Mouse (Mus musculus): ENCODE results near the gene Rpl35. TPM values are rescaled to one million over a fixed set of nuclear protein-coding genes. Genes with fewer than 3 reads are reported as not detected.
A peak's percentile ranks its signal among the peaks of the same experiment; 100 is the strongest.

Gene Rpl35
- polyA plus RNA-seq, 1 experiment from 2014 or later: 935 TPM

- Histone ChIP-seq H3K4me1 (ENCODE audit: insufficient read depth) (no peaks in the 10 kb centered on the region), H3K36me3 (ENCODE audit: insufficient read depth) (no peaks in the 10 kb centered on the region), H3K4me3 (ENCODE audit: low read depth, low read length) (no peak overlapping the region), H3K9me3 (ENCODE audit: low read depth, low read length) (no peaks in the 10 kb centered on the region), H3K27ac (ENCODE audit: low read depth) (no peak overlapping the region), H3K9ac (no peak overlapping the region), H3K27me3 (ENCODE audit: insufficient read depth, low read length) (no peaks in the 10 kb centered on the region), H3K4me2 (no peak overlapping the region)
- WGBS: 29% methylated on average over 2 of the region's 2 CpGs
- ATAC-seq (ENCODE audit: insufficient read depth) (no peak), DNase-seq (no peak)
- no peak for TF ChIP-seq CTCF (IDR thresholded peaks at IDR 0.05; ENCODE audit: low read depth)
Observed at GRCm38 (mm10) chr2:38973223-38973622, 32.2 kb downstream of the Rpl35 start.

- no peak overlapping the region for H3K4me3 ChIP-seq (ENCODE audit: low read depth, low read length)
- no peak overlapping the region for H3K9ac ChIP-seq
- no peaks in the 10 kb centered on the region for H3K9me3 ChIP-seq (ENCODE audit: low read depth, low read length)
- no peaks in the 10 kb centered on the region for H3K36me3 ChIP-seq (ENCODE audit: insufficient read depth)
- DNase-seq: no peak
- no peak for ATAC-seq (ENCODE audit: insufficient read depth)
- H3K4me1 ChIP-seq (ENCODE audit: insufficient read depth): no peaks in the 10 kb centered on the region
- H3K27ac ChIP-seq (ENCODE audit: low read depth): no peak overlapping the region
- no peak overlapping the region for H3K4me2 ChIP-seq
- WGBS: 56% methylated on average over 5 of the region's 5 CpGs
- TF ChIP-seq CTCF (IDR thresholded peaks at IDR 0.05; ENCODE audit: low read depth): no peak
- no peaks in the 10 kb centered on the region for H3K27me3 ChIP-seq (ENCODE audit: insufficient read depth, low read length)
Observed at GRCm38 (mm10) chr2:38970057-38970456, 35.4 kb downstream of the Rpl35 start.

GRCm38 (mm10) chr2:38969650-38970049 lies 35.8 kb downstream of the Rpl35 start:
- DNase-seq (no peak), ATAC-seq (ENCODE audit: insufficient read depth) (no peak)
- H3K4me1 ChIP-seq (ENCODE audit: insufficient read depth): no peaks in the 10 kb centered on the region
- WGBS: 80% methylated on average over 2 of the region's 2 CpGs
- no peak for TF ChIP-seq CTCF (IDR thresholded peaks at IDR 0.05; ENCODE audit: low read depth)
- H3K4me2 ChIP-seq: no peak overlapping the region
- H3K27me3 ChIP-seq (ENCODE audit: insufficient read depth, low read length): no peaks in the 10 kb centered on the region
- H3K36me3 ChIP-seq (ENCODE audit: insufficient read depth): no peaks in the 10 kb centered on the region
- H3K9me3 ChIP-seq (ENCODE audit: low read depth, low read length): no peaks in the 10 kb centered on the region
- no peak overlapping the region for H3K9ac ChIP-seq
- no peak overlapping the region for H3K27ac ChIP-seq (ENCODE audit: low read depth)
- H3K4me3 ChIP-seq (ENCODE audit: low read depth, low read length): no peak overlapping the region

- Histone ChIP-seq H3K36me3 (ENCODE audit: insufficient read depth) (no peaks in the 10 kb centered on the region), H3K9ac (no peak overlapping the region), H3K9me3 (ENCODE audit: low read depth, low read length) (no peaks in the 10 kb centered on the region), H3K27me3 (ENCODE audit: insufficient read depth, low read length) (no peaks in the 10 kb centered on the region), H3K4me3 (ENCODE audit: low read depth, low read length) (no peak overlapping the region), H3K4me2 (no peak overlapping the region), H3K4me1 (ENCODE audit: insufficient read depth) (no peaks in the 10 kb centered on the region), H3K27ac (ENCODE audit: low read depth) (no peak overlapping the region)
- DNase-seq: peak; percentile 55
- 12% methylated on average over 4 of the region's 4 CpGs for WGBS
- TF ChIP-seq CTCF (IDR thresholded peaks at IDR 0.05; ENCODE audit: low read depth): no peak
- ATAC-seq (ENCODE audit: insufficient read depth): 0 out of 2 replicates have a peak, but pooled peaks have one; percentile 38
Observed at GRCm38 (mm10) chr2:38964198-38964597, 41.2 kb downstream of the Rpl35 start.

DNA sequence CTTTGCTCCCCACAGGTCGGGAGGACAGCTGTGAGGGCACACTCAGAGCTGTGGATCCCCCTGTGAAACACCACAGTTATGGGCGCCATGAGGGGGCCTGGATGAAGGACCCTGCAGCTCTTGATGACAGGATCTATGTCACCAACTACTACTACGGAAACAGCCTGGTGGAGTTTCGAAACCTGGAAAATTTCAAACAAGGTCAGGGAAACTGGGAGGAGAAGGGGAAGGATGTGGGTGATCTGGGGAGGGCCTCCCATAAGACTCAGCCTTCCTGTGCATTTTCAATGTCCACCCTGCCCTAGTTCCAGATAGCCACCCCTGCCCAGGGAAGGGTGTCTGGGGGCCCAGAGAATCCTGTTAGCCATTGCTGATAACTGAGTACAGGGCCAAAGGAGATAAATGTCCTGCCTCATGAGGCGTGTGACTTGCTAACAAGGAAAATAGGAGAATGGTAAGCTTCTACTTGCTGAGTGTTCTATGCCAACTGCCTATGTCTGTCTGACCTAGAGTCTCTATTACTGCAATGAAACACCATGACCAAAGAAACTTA lies 47.7 kb downstream of the Rpl35 start:
- Histone ChIP-seq H3K9me3 (ENCODE audit: low read depth, low read length) (no peaks in the 10 kb centered on the region), H3K27ac (ENCODE audit: low read depth) (no peak overlapping the region), H3K36me3 (ENCODE audit: insufficient read depth) (no peaks in the 10 kb centered on the region), H3K4me1 (ENCODE audit: insufficient read depth) (no peaks in the 10 kb centered on the region), H3K4me2 (no peak overlapping the region), H3K4me3 (ENCODE audit: low read depth, low read length) (no peak overlapping the region), H3K9ac (no peak overlapping the region), H3K27me3 (ENCODE audit: insufficient read depth, low read length) (no peaks in the 10 kb centered on the region)
- 77% methylated on average over 5 of the region's 5 CpGs for WGBS
- no peak for ATAC-seq (ENCODE audit: insufficient read depth)
- DNase-seq: no peak
- no peak for TF ChIP-seq CTCF (IDR thresholded peaks at IDR 0.05; ENCODE audit: low read depth)

DNA sequence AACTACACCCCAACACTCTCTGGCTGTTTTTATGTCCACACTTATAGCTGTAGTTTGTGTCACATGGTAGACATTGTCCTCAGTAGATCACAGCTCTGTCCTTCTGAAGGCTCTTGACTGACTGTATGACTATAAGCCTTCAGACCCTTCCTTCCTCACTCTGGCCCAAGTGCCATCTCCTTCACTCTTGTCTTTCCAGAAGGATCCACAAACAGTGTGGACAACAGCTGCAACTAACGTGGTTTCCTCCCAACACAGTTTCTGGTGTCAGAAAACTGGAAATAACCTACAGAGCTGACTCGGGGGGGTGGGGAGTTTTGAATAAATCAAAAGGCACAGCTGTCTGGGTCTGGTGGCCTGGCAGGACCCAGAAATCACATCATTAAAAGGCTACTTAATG lies 49.4 kb downstream of the Rpl35 start:
- H3K27me3 ChIP-seq (ENCODE audit: insufficient read depth, low read length): no peaks in the 10 kb centered on the region
- no peak for DNase-seq
- ATAC-seq (ENCODE audit: insufficient read depth): no peak
- no peak overlapping the region for H3K9ac ChIP-seq
- H3K4me2 ChIP-seq: no peak overlapping the region
- H3K4me1 ChIP-seq (ENCODE audit: insufficient read depth): no peaks in the 10 kb centered on the region; the same call in 1 of the 2 replicates
- 58% methylated on average over 2 of the region's 2 CpGs for whole genome bisulfite sequencing
- no peak for TF ChIP-seq CTCF (IDR thresholded peaks at IDR 0.05; ENCODE audit: low read depth)
- H3K27ac ChIP-seq (ENCODE audit: low read depth): no peak overlapping the region
- no peaks in the 10 kb centered on the region for H3K9me3 ChIP-seq (ENCODE audit: low read depth, low read length)
- no peaks in the 10 kb centered on the region for H3K36me3 ChIP-seq (ENCODE audit: insufficient read depth)
- no peak overlapping the region for H3K4me3 ChIP-seq (ENCODE audit: low read depth, low read length)

GRCm38 (mm10) chr2:38953152-38953883 lies 52.1 kb downstream of the Rpl35 start:
- Histone ChIP-seq H3K9ac (no peak overlapping the region), H3K4me2 (no peak overlapping the region), H3K4me3 (ENCODE audit: low read depth, low read length) (no peak overlapping the region), H3K27ac (ENCODE audit: low read depth) (no peak overlapping the region), H3K9me3 (ENCODE audit: low read depth, low read length) (no peaks in the 10 kb centered on the region), H3K4me1 (ENCODE audit: insufficient read depth) (peaks cover 4% of the 10 kb centered on the region; the same call in 1 of the 2 replicates), H3K36me3 (ENCODE audit: insufficient read depth) (no peaks in the 10 kb centered on the region), H3K27me3 (ENCODE audit: insufficient read depth, low read length) (no peaks in the 10 kb centered on the region)
- DNase-seq (no peak), ATAC-seq (ENCODE audit: insufficient read depth) (no peak)
- TF ChIP-seq CTCF (IDR thresholded peaks at IDR 0.05; ENCODE audit: low read depth): no peak
- WGBS: 66% methylated on average over 5 of the region's 5 CpGs

Other genes starting within 250 kb of the Rpl35 start
- gene Nr6a1, start 77.9 kb downstream of the Rpl35 start, polyA plus RNA-seq (2014; fragmentation: Nextera tagmentation; extraction: Ambion mirVana): 1.4 and 1.9 TPM in 2 replicates
- gene Olfml2a, start 73.6 kb downstream of the Rpl35 start, polyA plus RNA-seq (2014; fragmentation: Nextera tagmentation; extraction: Ambion mirVana): 2.7 and 2.9 TPM in 2 replicates
- gene Wdr38, start 8.1 kb downstream of the Rpl35 start, polyA plus RNA-seq (2014; fragmentation: Nextera tagmentation; extraction: Ambion mirVana): 1.1 and 1.2 TPM in 2 replicates
- 132 and 136 TPM in 2 replicates for gene Arpc5l, start 276 bp downstream of the Rpl35 start, polyA plus RNA-seq (2014; fragmentation: Nextera tagmentation; extraction: Ambion mirVana)
- gene Golga1, start 59.9 kb upstream of the Rpl35 start, polyA plus RNA-seq (2014; fragmentation: Nextera tagmentation; extraction: Ambion mirVana): 24.5 and 27.2 TPM in 2 replicates
- 8.0 and 8.1 TPM in 2 replicates for gene Scai, start 185.1 kb upstream of the Rpl35 start, polyA plus RNA-seq (2014; fragmentation: Nextera tagmentation; extraction: Ambion mirVana)
- 79.8 and 84.2 TPM in 2 replicates for gene Ppp6c, start 220.8 kb upstream of the Rpl35 start, polyA plus RNA-seq (2014; fragmentation: Nextera tagmentation; extraction: Ambion mirVana)